Mouse (Mus musculus): ENCODE data around the gene Nkpd1.
A peak's percentile ranks its signal among the peaks of the same experiment; 100 is the strongest.

Gene Nkpd1

GRCm38 (mm10) chr7:19517652-19518365 lies at the start of gene Nkpd1:
Gene Nkpd1, plus strand, starts transcription at chr7:19517838.
- DNase-seq, result no peak

- peak; percentile 82 for DNase-seq
Observed at GRCm38 (mm10) chr7:19468279-19468678, 49.4 kb upstream of the Nkpd1 start.

GRCm38 (mm10) chr7:19469404-19469803 lies 48.2 kb upstream of the Nkpd1 start:
- DNase-seq, result peak; percentile 83

- DNase-seq, result peak; percentile 76
Observed at GRCm38 (mm10) chr7:19470308-19470707, 47.3 kb upstream of the Nkpd1 start.

- DNase-seq, result peak; percentile 97
Observed at GRCm38 (mm10) chr7:19472403-19472802, 45.2 kb upstream of the Nkpd1 start.

- peak; percentile 99 for DNase-seq
Observed at GRCm38 (mm10) chr7:19473875-19474443, 43.7 kb upstream of the Nkpd1 start.

GRCm38 (mm10) chr7:19477084-19477483 lies 40.6 kb upstream of the Nkpd1 start:
- DNase-seq, result no peak

- DNase-seq, result peak; percentile 88
Observed at GRCm38 (mm10) chr7:19477624-19478384, 39.8 kb upstream of the Nkpd1 start.

- no peak for DNase-seq
Observed at GRCm38 (mm10) chr7:19483281-19483680, 34.4 kb upstream of the Nkpd1 start.

GRCm38 (mm10) chr7:19485488-19485887 lies 32.1 kb upstream of the Nkpd1 start:
- DNase-seq, result no peak

GRCm38 (mm10) chr7:19486549-19486948 lies 31.1 kb upstream of the Nkpd1 start:
- DNase-seq, result no peak

GRCm38 (mm10) chr7:19489525-19489924 lies 28.1 kb upstream of the Nkpd1 start:
- DNase-seq, result peak; percentile 85

GRCm38 (mm10) chr7:19491731-19492130 lies 25.9 kb upstream of the Nkpd1 start:
- peak; percentile 97 for DNase-seq

- DNase-seq, result peak; percentile 89
Observed at GRCm38 (mm10) chr7:19494751-19495474, 22.7 kb upstream of the Nkpd1 start.

GRCm38 (mm10) chr7:19495521-19496213 lies 22.0 kb upstream of the Nkpd1 start:
- DNase-seq, result peak; percentile 93

GRCm38 (mm10) chr7:19496214-19496555 lies 21.5 kb upstream of the Nkpd1 start:
- peak; percentile 74 for DNase-seq

- DNase-seq, result peak; percentile 71
Observed at GRCm38 (mm10) chr7:19498326-19498725, 19.3 kb upstream of the Nkpd1 start.

GRCm38 (mm10) chr7:19500420-19501363 lies 16.9 kb upstream of the Nkpd1 start:
- peak; percentile 85 for DNase-seq

- peak; percentile 85 for DNase-seq
Observed at GRCm38 (mm10) chr7:19501658-19502057, 16.0 kb upstream of the Nkpd1 start.

- DNase-seq, result peak; percentile 91
Observed at GRCm38 (mm10) chr7:19503481-19504068, 14.1 kb upstream of the Nkpd1 start.

GRCm38 (mm10) chr7:19506326-19506725 lies 11.3 kb upstream of the Nkpd1 start:
- no peak for DNase-seq

Measured in heart, adult 11 months (tissue).